Mouse (Mus musculus): ENCODE results near the gene Hmg20a.

DNA sequence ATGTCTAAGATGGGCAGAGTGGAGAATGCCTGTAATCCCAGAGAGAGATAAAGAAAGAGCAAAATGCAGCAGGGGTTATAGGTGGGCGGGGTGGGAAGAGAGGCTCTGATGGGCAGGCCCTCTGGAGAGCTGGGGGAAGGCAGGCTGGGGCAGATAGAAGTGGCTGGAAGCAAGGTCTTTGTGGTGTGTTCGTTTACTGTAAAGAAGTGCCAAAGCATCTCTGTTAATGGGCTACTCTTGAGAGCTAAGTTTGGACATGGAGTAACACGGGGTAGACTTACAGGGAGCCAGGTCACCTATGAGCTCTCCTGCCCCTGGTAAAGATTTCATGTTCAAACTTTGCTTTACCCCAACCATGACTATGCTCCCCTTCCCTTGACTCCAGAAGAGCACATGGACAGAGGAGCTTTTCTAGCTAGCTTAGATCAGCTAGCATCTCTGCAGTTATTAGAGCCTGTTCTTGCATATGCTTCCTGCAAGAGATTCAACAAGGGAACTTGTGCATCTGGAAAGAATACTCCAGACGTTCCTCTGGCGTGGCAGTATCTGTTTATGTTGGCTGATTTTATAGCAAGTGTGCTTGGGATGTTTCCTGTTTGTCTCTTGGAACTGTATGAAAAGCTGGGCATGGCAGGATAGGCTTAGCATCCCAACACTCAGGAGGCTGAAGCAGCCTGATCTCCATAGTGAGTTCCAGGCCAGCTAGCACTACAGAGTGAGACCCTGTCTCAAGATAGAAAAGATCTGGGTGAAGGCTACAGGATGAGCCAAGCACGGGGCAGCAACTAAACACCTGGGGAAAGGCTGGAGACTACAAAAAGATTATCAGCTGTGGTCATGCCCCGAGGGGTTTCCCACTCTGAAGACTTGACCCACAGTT is 85.5 kb downstream of the Hmg20a start:
- TF ChIP-seq EP300 (IDR thresholded peaks at IDR 0.05; ENCODE audit: insufficient read depth, low read depth, low read length) (no peak), CTCF (IDR thresholded peaks at IDR 0.05; ENCODE audit: low read depth, low read length) (no peak), POLR2A (IDR thresholded peaks at IDR 0.05; ENCODE audit: insufficient read depth, low read length) (no peak)

All from ES-Bruce4 (cell line).